Mouse (Mus musculus): ENCODE results near the gene Foxp1. TPM values are rescaled to one million over a fixed set of nuclear protein-coding genes. Genes with fewer than 3 reads are reported as not detected.

The Foxp1 gene
- polyA plus RNA-seq, 1 experiment from 2014 or later = 110 TPM

DNA sequence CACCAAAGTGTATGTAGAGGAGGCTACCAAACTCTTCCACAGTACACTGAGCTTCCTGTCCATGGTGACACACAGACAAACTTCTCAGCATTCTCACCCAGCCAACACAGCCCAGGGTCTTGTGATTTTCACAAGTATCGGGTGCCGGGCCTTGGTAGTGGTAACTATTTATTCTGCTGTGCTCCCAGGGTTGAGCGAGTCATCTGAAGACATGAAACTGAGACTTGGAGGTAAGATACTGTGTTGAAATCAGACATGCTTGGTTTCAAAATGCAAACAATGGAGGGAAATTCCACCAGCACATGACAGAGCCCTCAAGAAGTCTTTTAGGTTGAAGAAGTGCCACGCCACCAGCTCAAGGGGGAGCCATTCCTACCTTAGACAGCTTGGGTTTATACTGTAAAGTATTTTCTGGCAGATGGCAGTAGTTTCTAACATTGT is 465.4 kb downstream of the Foxp1 start:
- Histone ChIP-seq H3K9me3 (replicated peaks; ENCODE audit: control insufficient read depth, low read length) (no peaks in the 10 kb centered on the region), H3K27ac (ENCODE audit: low read depth, low read length) (no peak overlapping the region), H3K4me2 (no peak overlapping the region), H3K9ac (ENCODE audit: low read depth, low read length) (no peak overlapping the region), H3K4me1 (ENCODE audit: control insufficient read depth, insufficient read depth, low read length) (peaks cover 11% of the 10 kb centered on the region; the same call in 1 of the 2 replicates), H3K36me3 (ENCODE audit: control insufficient read depth, insufficient read depth, low read length) (no peaks in the 10 kb centered on the region), H3K27me3 (ENCODE audit: control insufficient read depth, insufficient read depth, low read length) (no peaks in the 10 kb centered on the region), H3K4me3 (ENCODE audit: low read depth, low read length) (no peak overlapping the region)
- ATAC-seq (replicated peaks; ENCODE audit: insufficient number of reproducible peaks, low FRiP score, low TSS enrichment) = no peak
- 86% methylated on average over 4 of the region's 4 CpGs for WGBS (ENCODE audit: insufficient replicate concordance)

DNA sequence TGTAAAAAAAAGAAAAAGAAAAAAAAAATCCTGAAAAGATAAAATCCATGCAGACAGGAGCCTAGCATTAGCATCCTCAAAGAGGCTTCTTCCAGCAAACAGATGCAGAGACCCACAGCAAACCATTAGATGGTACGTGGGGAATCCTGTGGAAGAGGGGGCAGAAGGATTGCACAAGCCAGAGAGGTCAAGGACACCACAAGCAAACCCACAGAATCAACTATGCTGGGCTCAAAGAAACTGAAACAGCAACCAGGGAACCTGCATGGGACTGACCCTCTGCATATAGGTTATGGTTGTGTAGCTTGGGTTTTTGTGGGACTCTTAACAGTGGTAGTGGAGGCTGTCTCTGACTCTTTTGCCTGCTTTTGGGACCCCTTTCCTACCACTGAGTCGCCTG is 466.1 kb downstream of the Foxp1 start:
- no peak for ATAC-seq (replicated peaks; ENCODE audit: insufficient number of reproducible peaks, low FRiP score, low TSS enrichment)
- H3K9ac ChIP-seq (ENCODE audit: low read depth, low read length) = no peak overlapping the region
- no peaks in the 10 kb centered on the region for H3K9me3 ChIP-seq (replicated peaks; ENCODE audit: control insufficient read depth, low read length)
- 46% methylated on average over 2 of the region's 2 CpGs for WGBS (ENCODE audit: insufficient replicate concordance)
- H3K36me3 ChIP-seq (ENCODE audit: control insufficient read depth, insufficient read depth, low read length) = no peaks in the 10 kb centered on the region
- peaks cover 11% of the 10 kb centered on the region; the same call in 1 of the 2 replicates for H3K4me1 ChIP-seq (ENCODE audit: control insufficient read depth, insufficient read depth, low read length)
- H3K27ac ChIP-seq (ENCODE audit: low read depth, low read length) = no peak overlapping the region
- no peak overlapping the region for H3K4me3 ChIP-seq (ENCODE audit: low read depth, low read length)
- no peaks in the 10 kb centered on the region for H3K27me3 ChIP-seq (ENCODE audit: control insufficient read depth, insufficient read depth, low read length)
- no peak overlapping the region for H3K4me2 ChIP-seq

DNA sequence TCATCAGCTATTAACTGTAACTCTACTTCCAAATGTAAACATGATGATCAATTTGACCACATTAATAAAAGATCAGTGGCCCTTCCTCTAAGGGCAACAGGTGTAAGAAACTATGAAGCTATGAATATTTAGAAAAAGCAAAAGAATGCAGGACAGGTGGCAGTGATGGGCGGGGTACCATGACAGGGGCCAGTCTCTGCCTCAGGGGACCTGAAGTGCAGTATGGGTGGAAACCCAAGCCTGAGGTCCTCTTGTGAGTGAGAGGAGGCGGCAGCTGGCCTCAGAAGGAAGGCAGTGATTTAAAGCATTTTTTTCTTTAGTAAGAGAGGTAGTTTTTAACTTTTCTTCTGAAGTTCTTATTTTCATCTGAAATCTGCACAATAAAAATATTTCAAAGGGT is 468.5 kb downstream of the Foxp1 start:
- ATAC-seq (replicated peaks; ENCODE audit: insufficient number of reproducible peaks, low FRiP score, low TSS enrichment) = no peak
- Histone ChIP-seq H3K36me3 (ENCODE audit: control insufficient read depth, insufficient read depth, low read length) (no peaks in the 10 kb centered on the region), H3K4me1 (ENCODE audit: control insufficient read depth, insufficient read depth, low read length) (peaks cover 8% of the 10 kb centered on the region; the same call in 1 of the 2 replicates), H3K27ac (ENCODE audit: low read depth, low read length) (no peak overlapping the region), H3K27me3 (ENCODE audit: control insufficient read depth, insufficient read depth, low read length) (no peaks in the 10 kb centered on the region), H3K9me3 (replicated peaks; ENCODE audit: control insufficient read depth, low read length) (no peaks in the 10 kb centered on the region), H3K9ac (ENCODE audit: low read depth, low read length) (no peak overlapping the region), H3K4me2 (no peak overlapping the region), H3K4me3 (ENCODE audit: low read depth, low read length) (no peak overlapping the region)
- WGBS (ENCODE audit: insufficient replicate concordance) = 84% methylated on average over 2 of the region's 2 CpGs

DNA sequence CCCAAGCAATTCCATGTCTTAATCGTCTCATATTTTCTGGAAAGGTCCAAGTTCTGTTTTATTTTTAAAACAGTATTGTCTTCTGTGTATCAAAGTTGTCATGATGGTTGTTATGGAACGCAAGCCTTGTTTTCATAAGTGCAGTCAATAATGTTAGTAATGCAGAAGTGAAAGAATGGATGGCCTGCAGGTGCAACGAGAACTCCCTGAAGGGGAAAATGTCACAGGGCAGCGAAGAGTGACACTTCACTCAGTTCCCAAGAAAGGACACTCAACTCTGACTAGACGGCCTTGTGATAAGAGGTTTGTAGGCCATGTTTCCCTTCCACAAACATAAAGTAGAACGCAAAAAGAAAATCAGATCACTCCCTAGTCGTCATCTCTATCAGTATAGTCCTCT is 469.4 kb downstream of the Foxp1 start:
- Histone ChIP-seq H3K9ac (ENCODE audit: low read depth, low read length) (no peak overlapping the region), H3K4me3 (ENCODE audit: low read depth, low read length) (no peak overlapping the region), H3K9me3 (replicated peaks; ENCODE audit: control insufficient read depth, low read length) (no peaks in the 10 kb centered on the region), H3K27me3 (ENCODE audit: control insufficient read depth, insufficient read depth, low read length) (no peaks in the 10 kb centered on the region), H3K4me2 (no peak overlapping the region), H3K36me3 (ENCODE audit: control insufficient read depth, insufficient read depth, low read length) (no peaks in the 10 kb centered on the region), H3K27ac (ENCODE audit: low read depth, low read length) (no peak overlapping the region), H3K4me1 (ENCODE audit: control insufficient read depth, insufficient read depth, low read length) (0 out of 2 replicates have a peak, but pooled peaks cover 3% of the 10 kb centered on the region)
- 61% methylated on average over 7 of the region's 7 CpGs for WGBS (ENCODE audit: insufficient replicate concordance)
- no peak for ATAC-seq (replicated peaks; ENCODE audit: insufficient number of reproducible peaks, low FRiP score, low TSS enrichment)

DNA sequence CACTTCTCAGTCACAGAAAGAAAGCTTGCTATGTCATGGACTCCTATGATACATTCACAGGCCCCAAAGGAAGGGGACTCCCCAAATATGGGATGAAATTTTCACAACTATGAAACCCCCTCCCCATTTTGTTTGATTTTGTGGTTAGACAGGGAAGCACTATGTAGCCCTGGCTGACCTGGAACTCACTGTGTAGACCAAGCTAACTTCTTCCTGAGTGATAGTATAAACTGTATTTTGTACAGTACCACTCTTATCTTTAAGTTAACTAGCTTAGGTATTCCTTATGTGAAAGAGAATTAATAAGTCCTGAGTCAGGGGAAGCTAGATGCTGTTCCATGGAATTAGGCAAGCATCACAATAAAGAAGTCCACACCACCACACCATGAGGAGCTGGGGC is 470.8 kb downstream of the Foxp1 start:
- H3K27ac ChIP-seq (ENCODE audit: low read depth, low read length) = no peak overlapping the region
- H3K36me3 ChIP-seq (ENCODE audit: control insufficient read depth, insufficient read depth, low read length) = no peaks in the 10 kb centered on the region
- no peak for ATAC-seq (replicated peaks; ENCODE audit: insufficient number of reproducible peaks, low FRiP score, low TSS enrichment)
- no peaks in the 10 kb centered on the region for H3K9me3 ChIP-seq (replicated peaks; ENCODE audit: control insufficient read depth, low read length)
- H3K4me3 ChIP-seq (ENCODE audit: low read depth, low read length) = no peak overlapping the region
- H3K27me3 ChIP-seq (ENCODE audit: control insufficient read depth, insufficient read depth, low read length) = no peaks in the 10 kb centered on the region
- no peaks in the 10 kb centered on the region for H3K4me1 ChIP-seq (ENCODE audit: control insufficient read depth, insufficient read depth, low read length)
- H3K9ac ChIP-seq (ENCODE audit: low read depth, low read length) = no peak overlapping the region
- no peak overlapping the region for H3K4me2 ChIP-seq

DNA sequence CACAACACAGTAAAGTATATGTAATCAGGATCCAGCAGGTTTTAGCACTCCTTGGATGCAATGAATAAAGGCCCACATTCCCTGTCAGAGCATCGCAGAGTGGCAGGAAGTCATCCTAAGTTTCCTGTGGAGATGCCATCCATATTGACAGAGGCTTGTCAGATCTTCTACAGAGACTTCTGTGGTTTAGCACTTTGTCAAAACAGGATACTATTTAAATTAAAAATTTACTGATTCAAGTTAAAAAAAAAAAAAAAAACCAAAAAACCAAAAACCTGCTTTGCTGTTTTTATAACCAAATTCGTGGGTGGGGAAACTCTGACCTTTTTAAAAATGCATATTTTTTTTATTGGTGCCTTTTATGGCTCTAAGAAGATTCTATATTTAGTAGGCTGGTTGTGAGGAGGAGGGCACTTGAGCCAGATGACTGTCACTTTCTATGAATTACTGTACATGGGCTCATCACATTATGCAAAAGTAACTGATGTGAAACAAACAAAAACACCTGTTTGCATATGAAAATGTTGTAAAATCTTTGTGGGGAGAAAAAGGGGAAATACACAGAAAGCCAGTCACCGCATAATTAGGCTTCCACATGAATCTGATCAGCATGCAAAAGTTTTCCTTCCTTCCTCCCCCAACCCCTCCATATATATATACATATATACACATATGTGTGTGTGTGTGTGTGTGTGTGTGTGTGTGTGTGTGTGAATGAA is 472.1 kb downstream of the Foxp1 start:
- no peaks in the 10 kb centered on the region for H3K27me3 ChIP-seq (ENCODE audit: control insufficient read depth, insufficient read depth, low read length)
- no peak overlapping the region for H3K27ac ChIP-seq (ENCODE audit: low read depth, low read length)
- no peaks in the 10 kb centered on the region for H3K36me3 ChIP-seq (ENCODE audit: control insufficient read depth, insufficient read depth, low read length)
- 80% methylated on average over 3 of the region's 3 CpGs for WGBS (ENCODE audit: insufficient replicate concordance)
- H3K9ac ChIP-seq (ENCODE audit: low read depth, low read length) = no peak overlapping the region
- H3K4me3 ChIP-seq (ENCODE audit: low read depth, low read length) = no peak overlapping the region
- no peak for ATAC-seq (replicated peaks; ENCODE audit: insufficient number of reproducible peaks, low FRiP score, low TSS enrichment)
- no peaks in the 10 kb centered on the region for H3K9me3 ChIP-seq (replicated peaks; ENCODE audit: control insufficient read depth, low read length)
- no peaks in the 10 kb centered on the region for H3K4me1 ChIP-seq (ENCODE audit: control insufficient read depth, insufficient read depth, low read length)
- H3K4me2 ChIP-seq = no peak overlapping the region

DNA sequence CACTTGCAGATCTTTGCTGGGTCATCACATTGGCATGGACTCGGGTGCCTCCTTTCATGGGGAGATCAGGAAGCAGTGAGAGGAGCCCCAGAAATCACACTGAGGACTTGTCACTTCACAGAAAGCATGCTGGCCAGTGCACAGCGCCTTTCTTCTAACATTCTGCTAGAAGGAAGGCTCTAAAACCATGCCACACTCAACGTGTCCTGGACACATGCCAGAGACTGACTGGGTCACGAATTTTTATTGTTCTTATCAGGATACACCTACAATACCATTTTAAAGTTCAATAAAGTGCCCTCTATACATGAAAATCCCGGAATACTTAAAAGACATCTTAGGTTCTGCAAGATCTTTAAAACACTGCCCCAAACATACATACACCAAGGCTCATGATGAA is 475.2 kb downstream of the Foxp1 start:
- whole genome bisulfite sequencing (ENCODE audit: insufficient replicate concordance) = 65% methylated on average over 5 of the region's 5 CpGs
- H3K27ac ChIP-seq (ENCODE audit: low read depth, low read length) = no peak overlapping the region

DNA sequence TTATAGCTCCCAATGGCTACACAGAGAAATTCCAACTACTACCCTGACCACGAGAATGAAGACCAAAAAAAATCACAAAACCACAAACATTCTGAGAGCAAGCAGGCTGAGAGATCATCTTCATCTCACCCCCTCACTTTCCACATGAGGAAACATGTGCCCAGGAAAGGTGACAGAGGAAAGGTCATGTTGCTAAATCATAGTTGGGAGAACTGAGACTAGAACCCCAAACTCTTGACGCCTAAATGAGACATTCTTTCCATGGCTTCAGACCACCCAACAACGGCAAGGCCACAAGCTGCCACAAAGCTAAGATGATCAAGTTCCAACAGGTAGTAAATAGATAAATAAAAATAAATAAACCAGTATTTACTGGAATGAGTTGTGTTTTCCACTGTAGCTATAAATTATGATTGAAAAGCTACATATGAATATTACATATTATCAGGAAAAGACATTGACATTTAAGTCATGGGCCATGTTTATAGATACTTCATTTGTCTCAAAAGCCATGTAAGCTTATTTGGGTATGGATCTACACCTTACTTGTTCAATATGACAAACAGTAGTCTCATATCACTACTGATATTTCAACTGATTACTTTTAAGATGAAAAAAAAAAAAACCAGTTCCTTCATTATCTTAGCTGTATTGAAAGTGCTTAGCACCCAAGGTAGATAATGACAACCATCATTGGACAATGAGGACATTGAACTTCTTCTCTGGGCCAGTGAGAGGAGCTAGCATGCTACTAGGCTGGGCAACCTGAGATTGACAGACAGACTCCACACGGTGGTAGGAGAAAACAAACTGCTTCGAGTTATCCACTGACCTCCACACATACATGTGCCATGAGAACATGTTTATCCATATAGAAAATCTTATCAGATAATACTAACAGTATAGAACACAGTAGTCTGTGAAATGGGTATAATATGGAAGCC is 476.4 kb downstream of the Foxp1 start:
- Histone ChIP-seq H3K4me3 (ENCODE audit: low read depth, low read length) (no peak overlapping the region), H3K4me2 (no peak overlapping the region), H3K36me3 (ENCODE audit: control insufficient read depth, insufficient read depth, low read length) (no peaks in the 10 kb centered on the region), H3K4me1 (ENCODE audit: control insufficient read depth, insufficient read depth, low read length) (no peaks in the 10 kb centered on the region), H3K9ac (ENCODE audit: low read depth, low read length) (no peak overlapping the region), H3K9me3 (replicated peaks; ENCODE audit: control insufficient read depth, low read length) (no peaks in the 10 kb centered on the region), H3K27ac (ENCODE audit: low read depth, low read length) (no peak overlapping the region), H3K27me3 (ENCODE audit: control insufficient read depth, insufficient read depth, low read length) (no peaks in the 10 kb centered on the region)
- 78% methylated on average over 5 of the region's 5 CpGs for WGBS (ENCODE audit: insufficient replicate concordance)
- no peak for ATAC-seq (replicated peaks; ENCODE audit: insufficient number of reproducible peaks, low FRiP score, low TSS enrichment)

More for the DNA sequence above, 475.2 kb downstream of the Foxp1 start:
- Histone ChIP-seq H3K9me3 (replicated peaks; ENCODE audit: control insufficient read depth, low read length) (no peaks in the 10 kb centered on the region), H3K27me3 (ENCODE audit: control insufficient read depth, insufficient read depth, low read length) (no peaks in the 10 kb centered on the region), H3K4me3 (ENCODE audit: low read depth, low read length) (no peak overlapping the region), H3K9ac (ENCODE audit: low read depth, low read length) (no peak overlapping the region), H3K4me1 (ENCODE audit: control insufficient read depth, insufficient read depth, low read length) (no peaks in the 10 kb centered on the region), H3K4me2 (no peak overlapping the region), H3K36me3 (ENCODE audit: control insufficient read depth, insufficient read depth, low read length) (no peaks in the 10 kb centered on the region)
- no peak for ATAC-seq (replicated peaks; ENCODE audit: insufficient number of reproducible peaks, low FRiP score, low TSS enrichment)
